Mouse (Mus musculus): ENCODE measurements at regions not wholly inside any gene's neighbourhood (a gene's known extent, or its start where the extent isn't known, plus 50 kb on each side); places are given as distances from the start of the nearest gene placed in this dataset.
"Not testable (repeated sequence)": the region's sequence is repeated elsewhere in the genome, so short reads cannot be mapped to it uniquely, and the experiment has no call there.

- in situ Hi-C loops (cut with MboI; ENCODE audit: low pct_ligation_motif_present, low pct_unique_long_range_greater_than_20kb, low sequenced_read_pairs) (no loop called here), dilution Hi-C loops (cut with MboI; ENCODE audit: extremely low pct_ligation_motif_present, extremely low pct_unique_long_range_greater_than_20kb, low sequenced_read_pairs) (no loop called here)
- H3K27ac ChIP-seq (ENCODE audit: insufficient read depth, low read depth) = no peak overlapping the region
- no peaks in the 10 kb centered on the region for H3K36me3 ChIP-seq (replicated peaks in 1 of 2; ENCODE audit: control insufficient read depth in 1 of 2, insufficient read depth in 1 of 2, low read length in 1 of 2)
- no peak overlapping the region for H3K9ac ChIP-seq (ENCODE audit: insufficient read depth, low read depth)
- H3K4me3 ChIP-seq (replicated peaks in 1 of 3; ENCODE audit: low read depth in 2 of 3, low read length in 2 of 3, poor library complexity in 1 of 3) = no peak overlapping the region
- no peaks in the 10 kb centered on the region for H3K9me3 ChIP-seq (replicated peaks; ENCODE audit: low read length)
- TF ChIP-seq CHD2 (IDR thresholded peaks at IDR 0.05; ENCODE audit: low read length) (no peak), USF2 (conservative IDR thresholded peaks at IDR 0.05; ENCODE audit: low read depth, low read length) (no peak), UBTF (IDR thresholded peaks at IDR 0.05; ENCODE audit: low read depth, low read length) (no peak), SMC3 (IDR thresholded peaks at IDR 0.05; ENCODE audit: low read depth, low read length) (no peak), ELF1 (IDR thresholded peaks at IDR 0.05; ENCODE audit: low read depth, low read length) (no peak), TBP (conservative IDR thresholded peaks at IDR 0.05; ENCODE audit: low read depth, low read length) (no peak), MAX (IDR thresholded peaks at IDR 0.05; ENCODE audit: low read length) (no peak)
- H3K4me1 ChIP-seq (ENCODE audit: control insufficient read depth in 1 of 2, insufficient read depth in 2 of 2) = no peaks in the 10 kb centered on the region
- no peak for DNase-seq (ENCODE audit: extremely low read depth)
- H3K4me2 ChIP-seq (ENCODE audit: insufficient read depth, low read depth, poor library complexity, severe bottlenecking) = no peak overlapping the region
- no peaks in the 10 kb centered on the region for H3K79me2 ChIP-seq (replicated peaks; ENCODE audit: control insufficient read depth, extremely low read depth, insufficient read depth, poor library complexity, severe bottlenecking)
- no peaks in the 10 kb centered on the region for H3K27me3 ChIP-seq (replicated peaks)
Observed at GRCm38 (mm10) chr14:53777375-53777774, 476.5 kb downstream of the Dad1 start.

GRCm38 (mm10) chr14:53776717-53777116 lies 477.2 kb downstream of the Dad1 start:
- in situ Hi-C loops (cut with MboI; ENCODE audit: low pct_ligation_motif_present, low pct_unique_long_range_greater_than_20kb, low sequenced_read_pairs); H3K9ac ChIP-seq (ENCODE audit: insufficient read depth, low read depth); H3K27me3 ChIP-seq (replicated peaks); H3K27ac ChIP-seq (ENCODE audit: insufficient read depth, low read depth); dilution Hi-C loops (cut with MboI; ENCODE audit: extremely low pct_ligation_motif_present, extremely low pct_unique_long_range_greater_than_20kb, low sequenced_read_pairs); H3K4me2 ChIP-seq (ENCODE audit: insufficient read depth, low read depth, poor library complexity, severe bottlenecking); H3K4me1 ChIP-seq (ENCODE audit: control insufficient read depth in 1 of 2, insufficient read depth in 2 of 2); H3K36me3 ChIP-seq (replicated peaks in 1 of 2; ENCODE audit: control insufficient read depth in 1 of 2, insufficient read depth in 1 of 2, low read length in 1 of 2); H3K9me3 ChIP-seq (replicated peaks; ENCODE audit: low read length); H3K4me3 ChIP-seq (replicated peaks in 1 of 3; ENCODE audit: low read depth in 2 of 3, low read length in 2 of 3, poor library complexity in 1 of 3); H3K79me2 ChIP-seq (replicated peaks; ENCODE audit: control insufficient read depth, extremely low read depth, insufficient read depth, poor library complexity, severe bottlenecking): not testable (repeated sequence)
- peak; percentile 37 for DNase-seq (ENCODE audit: extremely low read depth)
- peak; percentile 17 for TF ChIP-seq RAD21 (IDR thresholded peaks at IDR 0.05; ENCODE audit: low read depth, low read length)
- TF ChIP-seq CTCF (conservative IDR thresholded peaks at IDR 0.05 in 1 of 2, IDR thresholded peaks at IDR 0.05 in 1 of 2; ENCODE audit: low read depth in 2 of 2, low read length in 2 of 2) = peak; percentile 38 to 66; a peak in 3 of 4 replicates
- peak; percentile 57 for TF ChIP-seq SMC3 (IDR thresholded peaks at IDR 0.05; ENCODE audit: low read depth, low read length)

GRCm38 (mm10) chr14:53766501-53766900 lies 487.4 kb downstream of the Dad1 start:
- DNase-seq (ENCODE audit: extremely low read depth) = peak; percentile 10
- H3K36me3 ChIP-seq (replicated peaks in 1 of 2; ENCODE audit: control insufficient read depth in 1 of 2, insufficient read depth in 1 of 2, low read length in 1 of 2); H3K27ac ChIP-seq (ENCODE audit: insufficient read depth, low read depth); H3K4me3 ChIP-seq (replicated peaks in 1 of 3; ENCODE audit: low read depth in 2 of 3, low read length in 2 of 3, poor library complexity in 1 of 3); dilution Hi-C loops (cut with MboI; ENCODE audit: extremely low pct_ligation_motif_present, extremely low pct_unique_long_range_greater_than_20kb, low sequenced_read_pairs); H3K9me3 ChIP-seq (replicated peaks; ENCODE audit: low read length); H3K27me3 ChIP-seq (replicated peaks); H3K9ac ChIP-seq (ENCODE audit: insufficient read depth, low read depth); in situ Hi-C loops (cut with MboI; ENCODE audit: low pct_ligation_motif_present, low pct_unique_long_range_greater_than_20kb, low sequenced_read_pairs); H3K4me1 ChIP-seq (ENCODE audit: control insufficient read depth in 1 of 2, insufficient read depth in 2 of 2); H3K79me2 ChIP-seq (replicated peaks; ENCODE audit: control insufficient read depth, extremely low read depth, insufficient read depth, poor library complexity, severe bottlenecking); H3K4me2 ChIP-seq (ENCODE audit: insufficient read depth, low read depth, poor library complexity, severe bottlenecking): not testable (repeated sequence)
- TF ChIP-seq MYC (IDR thresholded peaks at IDR 0.05; ENCODE audit: low read depth, low read length) (0 out of 2 replicates have a peak, but pooled peaks have one; percentile 20), MAX (IDR thresholded peaks at IDR 0.05; ENCODE audit: low read length) (peak; percentile 71; the same call in 1 of the 2 replicates), ELF1 (IDR thresholded peaks at IDR 0.05; ENCODE audit: low read depth, low read length) (peak; percentile 45)

GRCm38 (mm10) chr14:53765918-53766317 lies 488.0 kb downstream of the Dad1 start:
- H3K4me2 ChIP-seq (ENCODE audit: insufficient read depth, low read depth, poor library complexity, severe bottlenecking); H3K79me2 ChIP-seq (replicated peaks; ENCODE audit: control insufficient read depth, extremely low read depth, insufficient read depth, poor library complexity, severe bottlenecking); H3K4me1 ChIP-seq (ENCODE audit: control insufficient read depth in 1 of 2, insufficient read depth in 2 of 2); H3K27me3 ChIP-seq (replicated peaks); in situ Hi-C loops (cut with MboI; ENCODE audit: low pct_ligation_motif_present, low pct_unique_long_range_greater_than_20kb, low sequenced_read_pairs); H3K36me3 ChIP-seq (replicated peaks in 1 of 2; ENCODE audit: control insufficient read depth in 1 of 2, insufficient read depth in 1 of 2, low read length in 1 of 2); DNase-seq (ENCODE audit: extremely low read depth); H3K9ac ChIP-seq (ENCODE audit: insufficient read depth, low read depth); dilution Hi-C loops (cut with MboI; ENCODE audit: extremely low pct_ligation_motif_present, extremely low pct_unique_long_range_greater_than_20kb, low sequenced_read_pairs); H3K9me3 ChIP-seq (replicated peaks; ENCODE audit: low read length); H3K27ac ChIP-seq (ENCODE audit: insufficient read depth, low read depth); H3K4me3 ChIP-seq (replicated peaks in 1 of 3; ENCODE audit: low read depth in 2 of 3, low read length in 2 of 3, poor library complexity in 1 of 3): not testable (repeated sequence)
